Comparison of ENCODE assay signal across 12 mouse cellular contexts in the genomic region with DNA sequence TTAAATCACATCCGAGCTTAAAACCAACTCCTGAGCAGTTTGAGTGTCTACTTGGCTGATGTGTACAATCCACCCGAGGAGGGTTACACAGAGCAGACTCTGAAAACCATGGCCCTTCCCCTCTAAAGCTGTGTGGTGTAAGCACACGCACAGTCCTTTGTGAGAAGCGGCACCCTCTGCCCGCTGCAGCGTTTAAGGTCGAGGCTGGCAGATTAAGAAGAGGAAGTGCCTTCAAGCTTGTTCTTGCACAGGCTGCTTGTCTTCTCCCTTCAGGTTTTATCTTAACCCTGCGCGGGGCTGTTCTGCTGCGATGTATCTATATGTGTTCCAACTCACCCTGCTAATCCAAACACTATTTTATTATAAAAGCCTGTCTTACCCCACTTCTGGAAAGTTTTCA.
DNase-seq lines count a peak whose midpoint lies in the region; ATAC-seq and TF ChIP-seq lines count a peak whose summit lies in the region.
"Had no signal": no experiment of that assay in that cellular context is flagged by ENCODE, and none has a peak within 500 bp of the region (broad histone marks: within the 10 kb centered on the region; RNA-seq: fewer than 3 reads in every experiment).

No protein-coding gene starts in this region.

- 49% methylated on average over 10 of the region's 10 CpGs for WGBS in heart, embryonic 11.5 days (ENCODE audit: insufficient replicate concordance)

- no peaks in the 10 kb centered on the region for H3K27me3 ChIP-seq in heart, embryonic 11.5 days (ENCODE audit: control insufficient read depth, insufficient read depth, low read length)

- peaks cover 5% of the 10 kb centered on the region; the same call in 1 of the 2 replicates for H3K4me1 ChIP-seq in heart, embryonic 11.5 days (ENCODE audit: control insufficient read depth, insufficient read depth, low read length)

- no peak overlapping the region for H3K4me2 ChIP-seq in heart, embryonic 11.5 days

- TF ChIP-seq CTCF in layer of hippocampus, adult 2 months (conservative IDR thresholded peaks at IDR 0.05) = no peak

- ATAC-seq in heart, embryonic 11.5 days (replicated peaks; ENCODE audit: insufficient number of reproducible peaks, low FRiP score, low TSS enrichment) = no peak
- ATAC-seq: forebrain, embryonic 14.5 days had no signal

- no peak overlapping the region for H3K9ac ChIP-seq in heart, embryonic 11.5 days (ENCODE audit: low read depth, low read length)

- no peaks in the 10 kb centered on the region for H3K9me3 ChIP-seq in heart, embryonic 11.5 days (replicated peaks; ENCODE audit: control insufficient read depth, low read length)

- H3K36me3 ChIP-seq in heart, embryonic 11.5 days (ENCODE audit: control insufficient read depth, insufficient read depth, low read length) = no peaks in the 10 kb centered on the region

- no peak overlapping the region for H3K27ac ChIP-seq in heart, embryonic 11.5 days (ENCODE audit: low read depth, low read length)
- H3K27ac ChIP-seq in layer of hippocampus, adult 2 months = no peak overlapping the region

- H3K4me3 ChIP-seq in heart, embryonic 11.5 days (ENCODE audit: low read depth, low read length) = no peak overlapping the region
- H3K4me3 ChIP-seq in layer of hippocampus, adult 2 months = no peak overlapping the region

- peak; percentile 18 for DNase-seq in adrenal gland, postnatal 14 days
- DNase-seq in adrenal gland, postnatal 36 days = no peak
- DNase-seq in c-Kit-positive CD71-negative TER-119-negative erythroid progenitor cells, embryonic 14.5 days (ENCODE audit: low read depth) = peak; percentile 39
- DNase-seq in naive thymus-derived CD4-positive, alpha-beta T cell, adult 2 months (ENCODE audit: low read depth) = peak; percentile 66
- peak; percentile 13 to 40 for DNase-seq in thymus, postnatal 10 days (ENCODE audit: low spot score in 2 of 2)
- DNase-seq in gastrocnemius, adult 8-10 months (ENCODE audit: low spot score in 2 of 2) = no peak
- no peak for DNase-seq in layer of hippocampus, adult 2 months (ENCODE audit: low spot score in 2 of 2)
- DNase-seq: cerebellum, postnatal 10 days; heart, postnatal 14 days; right cerebral cortex, postnatal 14 days had no signal

Comparison
In these comparisons a context has a peak if more than half of its experiments do, and no peak if none do; other contexts are left out.
1. DNase-seq: peak in adrenal gland, postnatal 14 days (single experiment), c-Kit-positive CD71-negative TER-119-negative erythroid progenitor cells, embryonic 14.5 days (single experiment), naive thymus-derived CD4-positive, alpha-beta T cell, adult 2 months (single experiment) and thymus, postnatal 10 days (2 of 2); none in adrenal gland, postnatal 36 days (0 of 2), gastrocnemius, adult 8-10 months (0 of 2) and layer of hippocampus, adult 2 months (0 of 2).